Mouse (Mus musculus): ENCODE data around the gene Olfr1028. TPM values are rescaled to one million over a fixed set of nuclear protein-coding genes. Genes with fewer than 3 reads are reported as not detected.

The Olfr1028 gene
- polyA plus RNA-seq (2015; fragmentation: Nextera tagmentation; extraction: Ambion mirVana) = not detected in 2 replicates

GRCm38 (mm10) chr2:85950137-85950536, at the start of gene Olfr1028:
Gene Olfr1028 (plus strand): TSS chr2:85950437.
- H3K4me1 ChIP-seq (ENCODE audit: control insufficient read depth, insufficient read depth, low read length) = no peaks in the 10 kb centered on the region
- H3K4me3 ChIP-seq (ENCODE audit: low read length) = no peak within 1 kb of the TSS
- 56% methylated on average over 1 of the region's 1 CpGs for WGBS
- no peaks in the 10 kb centered on the region for H3K9me3 ChIP-seq (replicated peaks; ENCODE audit: control insufficient read depth, low read length)
- no peaks in the 10 kb centered on the region for H3K27me3 ChIP-seq (ENCODE audit: control insufficient read depth, insufficient read depth, low read length)
- ATAC-seq (replicated peaks; ENCODE audit: extremely low read depth, insufficient read depth, low FRiP score) = no peak
- H3K4me2 ChIP-seq (ENCODE audit: low read depth, low read length) = no peak within 1 kb of the TSS
- no peak within 1 kb of the TSS for H3K27ac ChIP-seq (ENCODE audit: low read length)
- no peak within 1 kb of the TSS for H3K9ac ChIP-seq (ENCODE audit: low read length)
- no peaks in the 10 kb centered on the region for H3K36me3 ChIP-seq (ENCODE audit: control insufficient read depth, insufficient read depth)

GRCm38 (mm10) chr2:85904952-85905351, 45.3 kb upstream of the Olfr1028 start, which contains the start of gene Olfr1024:
Gene Olfr1024 (minus strand): TSS chr2:85905052.
- no peak within 1 kb of the TSS for H3K4me3 ChIP-seq (ENCODE audit: low read length)
- 75% methylated on average over 3 of the region's 3 CpGs for WGBS
- H3K4me1 ChIP-seq (ENCODE audit: control insufficient read depth, insufficient read depth, low read length) = no peaks in the 10 kb centered on the region
- no peak within 1 kb of the TSS for H3K9ac ChIP-seq (ENCODE audit: low read length)
- no peak within 1 kb of the TSS for H3K4me2 ChIP-seq (ENCODE audit: low read depth, low read length)
- H3K27ac ChIP-seq (ENCODE audit: low read length) = no peak within 1 kb of the TSS
- H3K27me3 ChIP-seq (ENCODE audit: control insufficient read depth, insufficient read depth, low read length) = no peaks in the 10 kb centered on the region
- H3K9me3 ChIP-seq (replicated peaks; ENCODE audit: control insufficient read depth, low read length) = no peaks in the 10 kb centered on the region; the same call in 1 of the 2 replicates
- no peak for ATAC-seq (replicated peaks; ENCODE audit: extremely low read depth, insufficient read depth, low FRiP score)
- no peaks in the 10 kb centered on the region for H3K36me3 ChIP-seq (ENCODE audit: control insufficient read depth, insufficient read depth)

- Histone ChIP-seq H3K4me1 (ENCODE audit: control insufficient read depth, insufficient read depth, low read length) (no peaks in the 10 kb centered on the region), H3K36me3 (ENCODE audit: control insufficient read depth, insufficient read depth) (no peaks in the 10 kb centered on the region), H3K9me3 (replicated peaks; ENCODE audit: control insufficient read depth, low read length) (no peaks in the 10 kb centered on the region), H3K27me3 (ENCODE audit: control insufficient read depth, insufficient read depth, low read length) (no peaks in the 10 kb centered on the region), H3K27ac (ENCODE audit: low read length) (no peak overlapping the region), H3K4me3 (ENCODE audit: low read length) (no peak overlapping the region), H3K9ac (ENCODE audit: low read length) (no peak overlapping the region), H3K4me2 (ENCODE audit: low read depth, low read length) (no peak overlapping the region)
- no peak for ATAC-seq (replicated peaks; ENCODE audit: extremely low read depth, insufficient read depth, low FRiP score)
Measured at GRCm38 (mm10) chr2:85913197-85913596, 37.0 kb upstream of the Olfr1028 start.

GRCm38 (mm10) chr2:85914893-85915292, 35.3 kb upstream of the Olfr1028 start, which contains the start of gene Olfr1025-ps1:
Gene Olfr1025-ps1 (plus strand): TSS chr2:85915193.
- Histone ChIP-seq H3K36me3 (ENCODE audit: control insufficient read depth, insufficient read depth) (no peaks in the 10 kb centered on the region), H3K9me3 (replicated peaks; ENCODE audit: control insufficient read depth, low read length) (no peaks in the 10 kb centered on the region), H3K9ac (ENCODE audit: low read length) (no peak within 1 kb of the TSS), H3K27me3 (ENCODE audit: control insufficient read depth, insufficient read depth, low read length) (no peaks in the 10 kb centered on the region), H3K4me1 (ENCODE audit: control insufficient read depth, insufficient read depth, low read length) (no peaks in the 10 kb centered on the region), H3K27ac (ENCODE audit: low read length) (no peak within 1 kb of the TSS), H3K4me2 (ENCODE audit: low read depth, low read length) (no peak within 1 kb of the TSS), H3K4me3 (ENCODE audit: low read length) (no peak within 1 kb of the TSS)
- ATAC-seq (replicated peaks; ENCODE audit: extremely low read depth, insufficient read depth, low FRiP score) = no peak
- WGBS = 45% methylated on average over 1 of the region's 1 CpGs

- no peak for ATAC-seq (replicated peaks; ENCODE audit: extremely low read depth, insufficient read depth, low FRiP score)
- H3K27ac ChIP-seq (ENCODE audit: low read length) = no peak within 1 kb of the TSS
- no peaks in the 10 kb centered on the region for H3K4me1 ChIP-seq (ENCODE audit: control insufficient read depth, insufficient read depth, low read length)
- no peak within 1 kb of the TSS for H3K9ac ChIP-seq (ENCODE audit: low read length)
- H3K9me3 ChIP-seq (replicated peaks; ENCODE audit: control insufficient read depth, low read length) = no peaks in the 10 kb centered on the region
- H3K27me3 ChIP-seq (ENCODE audit: control insufficient read depth, insufficient read depth, low read length) = no peaks in the 10 kb centered on the region
- no peaks in the 10 kb centered on the region for H3K36me3 ChIP-seq (ENCODE audit: control insufficient read depth, insufficient read depth)
- no peak within 1 kb of the TSS for H3K4me3 ChIP-seq (ENCODE audit: low read length)
- WGBS = 81% methylated on average over 3 of the region's 3 CpGs
- H3K4me2 ChIP-seq (ENCODE audit: low read depth, low read length) = no peak within 1 kb of the TSS
Measured at GRCm38 (mm10) chr2:85921258-85921657, 29.0 kb upstream of the Olfr1028 start, which contains the start of gene Olfr1026. Gene Olfr1026 (plus strand): TSS chr2:85921558.

GRCm38 (mm10) chr2:85973595-85973994, 23.4 kb downstream of the Olfr1028 start, which contains the start of gene Olfr1029:
Gene Olfr1029 (plus strand): TSS chr2:85973895.
- H3K4me2 ChIP-seq (ENCODE audit: low read depth, low read length) = no peak within 1 kb of the TSS
- no peaks in the 10 kb centered on the region for H3K4me1 ChIP-seq (ENCODE audit: control insufficient read depth, insufficient read depth, low read length)
- no peak within 1 kb of the TSS for H3K9ac ChIP-seq (ENCODE audit: low read length)
- H3K4me3 ChIP-seq (ENCODE audit: low read length) = no peak within 1 kb of the TSS
- no peak for ATAC-seq (replicated peaks; ENCODE audit: extremely low read depth, insufficient read depth, low FRiP score)
- no peaks in the 10 kb centered on the region for H3K9me3 ChIP-seq (replicated peaks; ENCODE audit: control insufficient read depth, low read length)
- H3K27me3 ChIP-seq (ENCODE audit: control insufficient read depth, insufficient read depth, low read length) = no peaks in the 10 kb centered on the region
- WGBS = 74% methylated on average over 2 of the region's 2 CpGs
- H3K36me3 ChIP-seq (ENCODE audit: control insufficient read depth, insufficient read depth) = no peaks in the 10 kb centered on the region
- no peak within 1 kb of the TSS for H3K27ac ChIP-seq (ENCODE audit: low read length)

GRCm38 (mm10) chr2:85978976-85979375, 28.7 kb downstream of the Olfr1028 start, which contains the start of gene Olfr1030:
Gene Olfr1030 (plus strand): TSS chr2:85979276.
- Histone ChIP-seq H3K4me2 (ENCODE audit: low read depth, low read length) (no peak within 1 kb of the TSS), H3K9me3 (replicated peaks; ENCODE audit: control insufficient read depth, low read length) (no peaks in the 10 kb centered on the region), H3K4me1 (ENCODE audit: control insufficient read depth, insufficient read depth, low read length) (no peaks in the 10 kb centered on the region), H3K27me3 (ENCODE audit: control insufficient read depth, insufficient read depth, low read length) (no peaks in the 10 kb centered on the region), H3K4me3 (ENCODE audit: low read length) (no peak within 1 kb of the TSS), H3K36me3 (ENCODE audit: control insufficient read depth, insufficient read depth) (no peaks in the 10 kb centered on the region), H3K27ac (ENCODE audit: low read length) (no peak within 1 kb of the TSS), H3K9ac (ENCODE audit: low read length) (no peak within 1 kb of the TSS)
- 52% methylated on average over 1 of the region's 1 CpGs for WGBS
- no peak for ATAC-seq (replicated peaks; ENCODE audit: extremely low read depth, insufficient read depth, low FRiP score)

- Histone ChIP-seq H3K4me2 (ENCODE audit: low read depth, low read length) (no peak within 1 kb of the TSS), H3K27me3 (ENCODE audit: control insufficient read depth, insufficient read depth, low read length) (no peaks in the 10 kb centered on the region), H3K4me3 (ENCODE audit: low read length) (no peak within 1 kb of the TSS), H3K36me3 (ENCODE audit: control insufficient read depth, insufficient read depth) (no peaks in the 10 kb centered on the region), H3K9me3 (replicated peaks; ENCODE audit: control insufficient read depth, low read length) (no peaks in the 10 kb centered on the region), H3K9ac (ENCODE audit: low read length) (no peak within 1 kb of the TSS), H3K4me1 (ENCODE audit: control insufficient read depth, insufficient read depth, low read length) (no peaks in the 10 kb centered on the region), H3K27ac (ENCODE audit: low read length) (no peak within 1 kb of the TSS)
- ATAC-seq (replicated peaks; ENCODE audit: extremely low read depth, insufficient read depth, low FRiP score) = no peak
- 48% methylated on average over 3 of the region's 3 CpGs for WGBS
Measured at GRCm38 (mm10) chr2:85990004-85990403, 39.8 kb downstream of the Olfr1028 start, which contains the start of gene Olfr1031. Gene Olfr1031 (plus strand): TSS chr2:85990304.

Measured in heart, embryonic 16.5 days (tissue).